Mouse (Mus musculus) embryonic fibroblast, embryonic 13.5 days (primary cell): Measurements from ENCODE around the gene Scoc.

ENCODE experiments used
- CTCF ChIP-seq: IDR thresholded peaks from 2 replicates; pipeline ENCODE4 v1.5.1; 2011; ENCODE audit warnings: mild to moderate bottlenecking, control low read depth, low read length, moderate library complexity, borderline replicate concordance; ENCODE audit not compliant: insufficient read depth
- POLR2A ChIP-seq: IDR thresholded peaks from 2 replicates; pipeline ENCODE4 v1.6.1; 2011; ENCODE audit warnings: low read depth, mild to moderate bottlenecking, control low read depth, low read length, moderate library complexity

- TF ChIP-seq POLR2A: no peak
- no peak for TF ChIP-seq CTCF
These were observed 1.1 kb downstream of the Scoc start for GRCm38 (mm10) chr8:83457121-83457520.
